Mouse (Mus musculus) bone marrow macrophage, adult 2 months (primary cell): ENCODE data around the gene Ssbp3.

Experiments
- CTCF ChIP-seq: IDR thresholded peaks from 2 replicates; pipeline ENCODE4 v1.5.1; 2012; ENCODE audit warnings: low read depth, mild to moderate bottlenecking, low read length, moderate library complexity
- POLR2A ChIP-seq: IDR thresholded peaks from 2 replicates; pipeline ENCODE4 v1.6.1; 2012; ENCODE audit warnings: mild to moderate bottlenecking, low read depth, low read length, borderline replicate concordance

- TF ChIP-seq POLR2A (no peak), CTCF (no peak)
Measured at GRCm38 (mm10) chr4:106943627-106944026, 33.1 kb downstream of the Ssbp3 start.
